Mouse (Mus musculus) 3134 (cell line): Measurements from ENCODE around the gene Kctd17.

Experiments used
- DNase-seq: peaks from one replicate; pipeline ENCODE4 v3.0.0-alpha.2; 2011; ENCODE audit warnings: low spot score; ENCODE audit not compliant: insufficient read length; ENCODE audit errors: extremely low read depth

Gene Kctd17

DNA sequence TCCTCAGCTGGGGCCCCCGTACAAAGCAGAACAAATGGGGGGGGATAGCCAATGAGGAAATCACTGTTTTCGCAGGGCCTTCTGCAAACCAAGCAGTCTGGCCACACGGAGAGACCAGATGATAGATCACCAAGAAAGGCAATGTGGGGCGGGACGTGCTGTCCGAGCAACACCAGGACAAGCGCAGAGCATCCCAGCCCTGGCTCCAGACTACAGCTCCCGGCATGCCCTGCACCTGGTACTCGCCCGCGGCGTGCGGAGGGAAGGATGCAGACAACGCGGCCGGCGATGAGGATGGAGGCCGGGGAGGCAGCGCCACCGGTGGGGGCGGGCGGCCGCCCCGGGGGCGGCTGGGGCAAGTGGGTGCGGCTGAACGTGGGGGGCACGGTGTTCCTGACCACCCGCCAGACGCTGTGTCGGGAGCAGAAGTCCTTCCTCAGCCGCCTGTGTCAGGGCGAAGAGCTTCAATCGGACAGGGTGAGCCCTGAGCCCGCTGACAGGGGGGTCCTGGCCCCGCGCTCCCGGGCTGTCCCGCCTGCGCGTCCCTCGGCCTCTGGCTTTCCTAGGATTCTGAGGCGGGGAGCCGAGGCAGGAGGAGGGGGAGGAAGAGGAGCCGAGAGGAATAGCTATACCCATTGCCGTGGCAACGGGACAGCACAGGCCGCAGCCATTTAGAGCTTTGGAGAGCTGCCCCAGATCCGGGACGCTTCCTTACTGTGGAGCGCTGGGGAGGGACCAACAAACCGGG lies at the start of gene Kctd17:
TSS of gene Kctd17 (plus strand) at position 174 of the 748 bp plus-strand sequence.
- DNase-seq: peak; percentile 79

DNA sequence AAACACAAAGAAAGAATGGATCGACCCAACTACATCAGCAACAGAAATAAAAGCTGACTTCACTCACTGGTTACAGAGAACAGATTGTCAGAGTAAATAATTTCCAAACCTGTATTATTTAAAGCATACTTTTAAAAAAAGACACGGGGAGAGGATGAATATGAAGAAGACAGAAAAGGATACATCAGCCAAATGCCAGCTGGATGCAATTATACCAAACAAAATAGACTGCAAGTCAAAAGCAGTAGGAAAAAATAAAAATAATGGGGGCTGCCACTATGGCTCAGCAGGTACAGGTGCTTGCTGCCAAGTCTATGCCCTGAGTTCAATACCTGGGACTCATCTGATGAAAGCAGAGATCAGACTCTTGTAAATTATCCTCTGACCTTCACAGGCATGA lies 48.2 kb upstream of the Kctd17 start:
- DNase-seq: no peak

DNA sequence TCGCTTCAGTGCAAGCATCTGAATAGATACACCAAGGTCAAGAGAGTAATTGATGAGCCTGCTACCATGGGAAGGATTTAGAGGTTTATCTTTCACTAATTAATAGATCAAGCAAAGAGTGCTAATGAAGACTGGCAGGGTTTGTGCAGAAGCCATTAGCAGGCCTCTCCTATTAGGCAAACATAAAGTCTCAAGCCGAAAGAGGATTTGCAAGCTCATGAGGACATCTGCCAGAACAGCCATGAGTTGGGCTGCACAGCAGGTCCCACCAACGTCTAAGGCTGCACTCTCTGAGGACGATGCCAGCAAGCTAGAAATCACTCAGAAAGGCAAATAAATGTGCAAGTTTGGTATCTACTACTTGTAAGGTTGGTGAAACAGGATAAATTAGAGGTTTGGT lies 47.6 kb upstream of the Kctd17 start:
- no peak for DNase-seq

DNA sequence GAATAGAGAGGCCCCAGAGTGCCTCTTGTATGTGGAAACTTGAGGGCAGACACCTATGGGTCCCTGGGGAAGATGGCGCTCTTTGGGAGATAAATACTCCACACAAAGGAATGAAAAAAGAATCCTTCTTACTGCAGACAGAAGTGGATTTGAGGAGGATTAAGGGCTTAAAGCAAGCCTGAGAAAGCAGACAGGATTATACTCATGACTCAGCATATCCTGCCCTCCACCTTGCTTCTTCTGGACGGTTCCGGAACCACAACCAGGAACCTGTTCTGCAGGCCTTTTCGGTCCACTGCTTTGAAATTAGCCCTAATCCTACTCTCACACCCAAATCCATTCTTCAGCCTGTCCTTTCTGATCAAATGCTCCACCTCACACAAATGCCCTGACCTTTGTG lies 46.2 kb upstream of the Kctd17 start:
- no peak for DNase-seq

DNA sequence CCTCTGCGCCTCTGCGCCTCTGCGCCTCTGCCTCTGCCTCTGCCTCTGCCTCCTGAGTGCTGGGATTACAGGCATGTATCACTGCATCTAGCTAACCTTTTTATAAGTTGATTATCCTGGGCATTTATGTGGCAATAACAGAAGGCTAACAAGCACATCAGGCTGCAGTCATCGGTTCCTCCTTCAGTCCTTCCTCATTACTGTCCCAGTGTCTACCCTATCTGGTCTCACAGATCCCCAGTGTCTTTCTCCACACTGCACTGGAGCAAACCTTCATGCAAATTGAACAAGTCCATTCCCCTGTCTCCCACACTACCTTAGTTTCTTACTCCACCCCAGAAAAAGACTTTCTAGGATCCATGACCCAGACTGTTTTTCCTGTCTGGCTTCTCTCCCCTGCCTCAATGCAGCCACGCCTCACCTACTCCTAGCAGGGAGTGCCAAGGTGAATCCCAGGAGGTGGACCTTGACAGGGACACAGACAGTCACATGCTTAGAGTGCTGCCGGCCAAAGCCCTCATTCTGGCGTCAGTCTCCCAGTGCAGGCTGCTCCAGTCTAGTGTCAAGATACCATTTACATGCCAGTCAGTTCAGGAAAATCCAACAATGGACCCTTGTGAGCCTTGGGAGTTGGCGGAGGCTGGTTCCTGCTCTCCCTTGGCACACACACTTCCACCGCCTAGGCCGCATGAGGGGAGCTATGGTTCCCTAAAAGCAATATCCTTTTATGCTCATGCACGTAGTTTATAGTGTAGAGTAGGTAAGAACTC lies 44.7 kb upstream of the Kctd17 start:
- no peak for DNase-seq

DNA sequence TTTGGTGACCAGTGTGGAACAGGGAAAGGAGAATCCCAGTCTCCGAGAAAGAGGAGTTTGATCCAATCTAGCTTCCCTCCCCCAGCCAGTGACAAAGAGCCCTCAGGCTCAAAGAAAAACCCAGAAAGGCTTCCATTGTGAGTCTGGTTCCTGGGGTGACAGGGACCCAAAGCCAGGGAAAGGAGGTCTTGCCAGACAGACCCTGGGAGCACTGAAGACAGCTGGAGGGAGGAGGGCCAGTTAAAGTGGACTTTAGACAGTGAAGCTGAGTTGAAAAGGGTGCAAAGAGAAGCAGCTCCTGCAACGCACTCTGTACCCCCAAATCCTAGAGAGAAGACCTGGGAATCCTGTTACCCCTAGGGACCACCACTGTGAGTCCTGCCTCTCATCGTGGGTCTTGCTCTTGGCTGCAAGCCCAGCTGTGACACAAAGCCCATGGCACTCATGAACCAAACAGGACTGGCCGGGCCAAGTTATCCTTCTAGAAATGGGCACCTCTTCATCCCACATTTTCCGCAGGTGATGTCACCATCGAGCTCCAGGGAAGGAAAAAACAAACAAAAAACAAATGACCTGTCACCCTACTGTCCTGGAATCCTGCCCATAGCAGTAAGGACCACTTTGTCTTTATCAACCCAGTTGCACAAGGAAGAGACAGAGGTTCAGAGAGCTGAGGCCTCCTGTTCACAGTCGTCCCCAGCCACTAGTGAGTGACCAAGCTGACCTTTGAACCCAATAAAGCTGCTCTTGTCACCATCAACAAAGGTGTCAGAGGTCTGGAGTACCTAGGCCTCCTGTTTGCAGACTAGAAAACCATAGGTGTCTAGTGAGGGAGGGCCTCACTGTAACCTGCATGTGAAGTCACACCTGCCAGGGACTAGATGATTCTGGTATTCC lies 43.9 kb upstream of the Kctd17 start:
- DNase-seq: no peak

DNA sequence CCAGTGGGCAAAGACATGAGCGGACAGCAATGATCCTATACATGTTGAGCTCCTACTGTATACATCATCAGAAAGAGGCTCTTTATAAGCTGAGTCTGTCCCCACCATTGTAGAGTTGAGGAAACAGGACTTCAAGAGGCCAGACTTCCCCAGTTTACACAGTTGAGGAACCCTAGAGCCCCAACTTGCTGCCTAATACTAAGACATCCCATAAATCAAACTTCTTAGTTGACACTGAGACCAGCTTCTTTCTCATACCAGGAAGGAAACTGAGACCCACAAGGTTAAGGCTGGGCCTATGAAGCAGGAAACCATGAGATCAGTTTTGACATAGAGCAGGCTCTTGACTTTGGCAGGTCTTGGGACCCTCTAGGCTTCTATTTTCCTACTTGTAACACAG lies 42.8 kb upstream of the Kctd17 start:
- DNase-seq: no peak

DNA sequence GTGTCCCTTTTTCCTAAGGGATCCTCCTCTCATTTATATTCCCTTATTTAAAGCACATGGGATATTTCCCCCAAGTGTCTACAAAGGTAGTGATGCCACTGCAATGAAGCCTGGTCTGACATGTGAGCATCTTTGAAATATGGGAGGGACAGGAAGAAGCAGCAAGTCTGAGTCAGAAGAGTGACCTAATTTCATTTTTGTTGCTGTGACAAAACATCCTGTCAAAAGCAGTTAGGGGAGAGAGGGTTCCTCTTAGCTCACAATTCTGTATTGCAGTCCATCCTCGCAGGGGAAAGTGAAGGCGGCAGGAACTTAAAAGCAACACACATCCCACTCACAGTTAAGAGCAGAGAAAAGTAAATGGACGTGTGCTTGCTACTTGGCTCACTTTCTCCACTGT lies 37.5 kb upstream of the Kctd17 start:
- no peak for DNase-seq

DNA sequence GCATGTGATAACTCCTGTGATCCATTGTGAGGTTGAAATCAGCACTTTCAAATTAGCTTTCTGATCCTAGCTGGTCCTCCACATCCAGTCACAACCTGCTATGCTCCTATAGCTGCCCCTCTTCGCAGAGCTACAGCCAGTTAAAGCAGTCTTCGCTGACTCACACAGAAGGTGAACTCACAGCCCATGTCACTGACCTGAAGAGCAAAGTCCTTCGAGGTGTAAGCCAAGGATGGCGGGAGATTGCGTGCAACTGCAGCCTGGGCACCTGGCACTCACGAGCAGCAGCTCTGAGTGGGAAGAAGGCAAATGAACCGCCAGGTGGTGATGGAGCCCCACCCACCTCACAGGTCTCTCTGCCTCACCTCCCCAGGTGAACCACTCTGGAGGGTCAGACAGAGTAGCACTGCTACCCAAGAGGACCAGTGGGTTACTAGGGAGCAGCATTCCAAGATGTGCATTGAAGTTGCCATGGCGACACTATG lies 32.8 kb upstream of the Kctd17 start, which contains the start of gene Tex33:
TSS of gene Tex33 (minus strand) at position 435 of the 485 bp plus-strand sequence.
- DNase-seq: no peak

DNA sequence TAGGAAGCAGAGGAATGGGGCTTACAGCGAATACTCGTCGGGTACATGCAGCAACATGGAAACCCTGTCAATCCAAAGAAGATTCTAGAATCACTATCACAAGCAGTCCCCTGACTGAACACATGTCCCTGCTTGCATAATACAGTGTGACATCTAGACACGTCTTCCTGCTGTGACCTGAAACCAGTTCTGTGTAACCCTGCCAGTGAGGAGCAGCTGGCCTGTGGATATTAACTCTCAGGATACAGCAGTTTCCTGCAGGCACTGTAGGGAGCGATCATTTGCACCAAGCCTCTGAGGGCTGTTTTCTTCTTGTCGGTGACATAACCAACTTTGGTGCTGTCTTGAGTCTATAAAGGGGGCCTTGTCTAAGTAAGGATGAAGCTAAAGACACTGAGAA lies 27.0 kb upstream of the Kctd17 start:
- no peak for DNase-seq

DNA sequence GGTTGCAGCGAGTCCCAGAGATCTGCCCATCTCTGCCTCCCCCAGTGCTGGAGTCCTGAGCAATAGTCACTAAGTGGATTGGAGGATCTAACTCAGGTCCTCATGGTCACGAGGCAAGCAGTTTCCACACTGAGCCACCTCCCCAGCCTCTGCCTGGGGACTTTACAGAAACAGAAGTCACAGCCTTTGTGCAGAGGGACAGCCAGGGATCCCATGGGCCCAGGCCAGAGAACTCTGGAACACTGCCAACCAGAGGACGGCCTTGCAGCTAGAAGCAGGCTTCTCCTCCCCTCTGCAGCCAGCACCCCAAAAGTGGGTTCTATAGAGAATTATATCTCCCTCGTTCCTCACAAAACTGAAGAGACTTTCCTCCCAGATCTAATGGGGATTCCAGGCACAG lies 26.4 kb upstream of the Kctd17 start:
- DNase-seq: no peak

DNA sequence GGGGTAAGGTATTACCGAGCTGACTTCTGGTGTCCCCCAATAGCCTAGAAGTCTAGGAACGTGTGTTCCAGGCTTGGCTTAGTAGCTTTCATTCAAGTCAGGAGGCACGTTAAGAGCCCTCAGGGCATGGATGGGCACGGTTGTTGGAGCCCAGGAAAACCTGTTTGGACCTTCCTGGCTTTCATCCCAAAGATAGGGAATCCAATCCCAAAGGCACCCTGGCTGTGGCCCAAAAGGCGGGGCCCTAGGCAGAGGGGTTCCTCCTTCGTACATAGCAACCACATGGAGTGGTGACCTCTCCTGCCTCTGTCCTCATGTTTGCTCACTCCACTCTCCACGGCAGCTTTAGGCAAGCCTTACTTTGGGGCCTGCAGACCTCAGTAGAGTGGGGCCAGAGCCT lies 25.9 kb upstream of the Kctd17 start:
- no peak for DNase-seq

DNA sequence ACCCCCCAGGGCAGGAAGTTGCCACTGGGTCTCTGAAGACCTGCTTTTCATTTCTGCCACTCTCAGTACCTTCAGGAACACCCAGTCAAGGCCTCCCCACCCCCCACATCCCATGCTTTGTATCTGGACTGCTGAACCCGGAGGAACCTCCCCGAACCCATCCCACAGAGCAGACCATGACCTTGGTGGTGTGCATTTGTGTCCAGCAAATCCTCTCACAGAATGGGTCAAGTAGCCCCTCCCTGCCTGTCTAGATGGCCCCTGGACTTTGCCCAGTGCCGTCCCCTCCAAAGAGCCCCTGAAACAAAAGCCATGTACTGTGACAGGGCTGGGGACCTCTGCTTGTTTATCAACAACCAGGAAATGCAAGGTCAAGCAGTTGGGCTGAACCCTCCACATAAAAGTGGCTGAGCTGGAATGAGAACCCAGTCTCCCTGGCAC lies 25.0 kb upstream of the Kctd17 start:
- DNase-seq: no peak

DNA sequence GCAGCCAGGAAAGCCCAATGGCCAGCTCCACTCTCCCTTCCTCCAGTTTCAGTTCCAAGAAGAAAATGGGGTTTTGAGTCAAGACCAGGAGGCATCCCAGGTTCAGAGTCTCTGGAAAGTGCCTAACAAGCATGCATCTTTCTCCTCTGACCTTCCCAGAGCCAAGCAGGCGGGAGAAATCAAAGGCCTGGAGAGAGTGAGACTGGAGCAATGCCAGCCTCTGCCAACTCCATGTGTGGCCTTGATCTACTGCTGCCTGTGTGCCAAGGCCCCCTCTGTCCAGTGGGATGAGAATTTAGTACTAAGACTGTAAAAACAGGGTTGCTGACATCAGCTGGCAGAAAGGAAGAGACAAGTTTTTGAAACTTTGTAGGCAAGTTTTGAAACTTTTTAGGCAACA lies 24.5 kb upstream of the Kctd17 start:
- DNase-seq: no peak

DNA sequence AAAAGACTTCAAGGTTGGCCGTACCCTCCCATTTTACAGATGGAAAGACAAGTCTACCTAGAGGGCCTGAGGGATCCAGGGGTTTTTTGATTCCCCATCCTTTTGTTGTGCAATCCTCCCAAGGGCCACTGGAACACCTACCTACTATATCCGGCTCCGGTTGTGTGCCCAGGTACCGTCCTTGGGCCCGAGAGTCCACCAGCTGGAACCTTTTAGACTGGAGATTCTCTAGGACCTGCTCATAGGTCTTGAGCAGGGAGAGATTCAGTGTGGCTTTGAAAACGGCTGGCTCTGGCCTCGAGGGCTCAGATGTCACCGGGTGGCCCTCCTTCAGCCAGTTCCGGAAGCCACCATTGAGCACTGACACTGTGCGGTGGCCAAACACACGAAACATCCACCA lies 23.3 kb upstream of the Kctd17 start:
- DNase-seq: no peak

DNA sequence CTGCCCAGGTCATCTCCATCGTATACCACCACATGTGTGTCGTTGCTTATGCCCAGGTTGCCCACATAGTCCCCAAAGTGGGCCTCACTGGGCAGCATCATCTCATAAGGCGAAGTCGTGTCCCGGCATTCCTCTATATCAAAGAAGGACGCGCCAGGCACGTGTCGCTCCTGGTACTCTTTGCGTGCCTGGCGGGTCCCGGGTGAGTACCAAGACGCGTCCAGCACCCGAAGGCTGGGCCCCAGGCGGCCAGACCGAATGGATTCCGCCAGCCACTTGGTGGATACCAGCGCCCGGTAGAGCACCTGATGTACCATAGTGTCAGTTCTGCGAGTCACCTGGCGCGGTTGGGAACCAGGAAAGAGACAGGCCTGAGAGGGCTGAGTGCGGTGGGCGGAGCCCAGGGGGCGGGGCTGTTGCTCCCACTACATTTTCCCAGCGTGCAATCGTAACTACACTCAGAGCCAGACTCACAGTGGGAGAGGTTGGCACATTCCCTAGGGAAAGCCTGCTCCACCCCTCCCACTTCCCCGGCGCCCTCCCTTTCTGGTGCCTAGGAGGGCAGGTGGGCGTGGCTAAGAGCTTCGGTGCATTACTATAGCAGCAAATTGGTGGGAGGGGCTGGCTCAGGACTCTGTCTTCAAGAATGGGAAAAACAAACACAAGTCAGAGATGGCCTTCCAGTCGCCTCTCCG lies 22.7 kb upstream of the Kctd17 start, which contains the start of gene Tst:
TSS of gene Tst (minus strand) at position 391 of the 695 bp plus-strand sequence.
- DNase-seq: peak; percentile 94

DNA sequence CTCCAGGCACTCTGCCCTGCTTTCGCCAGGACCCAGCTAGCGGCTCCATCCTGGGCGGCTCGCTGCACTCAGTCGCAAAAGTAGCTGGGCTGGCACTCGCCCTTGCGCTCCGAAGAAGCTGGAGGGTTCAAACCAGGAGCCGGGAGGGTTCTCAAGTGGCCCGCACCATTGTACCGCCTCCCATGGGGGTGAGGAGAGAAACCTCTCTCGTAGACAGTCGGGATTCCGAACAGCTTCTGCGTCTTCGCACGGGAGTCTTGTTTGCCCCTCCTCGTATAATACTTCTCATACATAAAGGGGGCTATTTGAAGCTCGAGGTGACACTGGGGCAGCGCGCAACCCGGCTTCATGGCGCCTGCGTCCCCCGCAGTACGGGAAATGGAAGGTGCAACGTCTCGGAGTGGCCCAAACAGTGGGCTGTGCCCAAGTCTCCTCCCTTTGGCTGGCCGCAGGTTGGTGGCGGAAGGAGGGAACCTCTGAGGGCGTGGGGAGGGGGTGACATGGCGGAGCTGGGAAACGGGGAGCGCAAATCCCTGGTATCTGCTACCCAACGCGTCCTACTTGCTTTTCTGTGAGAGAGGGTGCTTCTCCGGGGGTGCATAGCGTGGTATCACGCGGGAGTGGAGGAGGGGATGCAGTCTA lies 21.9 kb upstream of the Kctd17 start, which contains the start of gene Mpst:
TSS of gene Mpst (plus strand) at position 124 of the 642 bp plus-strand sequence.
- DNase-seq: peak; percentile 88

DNA sequence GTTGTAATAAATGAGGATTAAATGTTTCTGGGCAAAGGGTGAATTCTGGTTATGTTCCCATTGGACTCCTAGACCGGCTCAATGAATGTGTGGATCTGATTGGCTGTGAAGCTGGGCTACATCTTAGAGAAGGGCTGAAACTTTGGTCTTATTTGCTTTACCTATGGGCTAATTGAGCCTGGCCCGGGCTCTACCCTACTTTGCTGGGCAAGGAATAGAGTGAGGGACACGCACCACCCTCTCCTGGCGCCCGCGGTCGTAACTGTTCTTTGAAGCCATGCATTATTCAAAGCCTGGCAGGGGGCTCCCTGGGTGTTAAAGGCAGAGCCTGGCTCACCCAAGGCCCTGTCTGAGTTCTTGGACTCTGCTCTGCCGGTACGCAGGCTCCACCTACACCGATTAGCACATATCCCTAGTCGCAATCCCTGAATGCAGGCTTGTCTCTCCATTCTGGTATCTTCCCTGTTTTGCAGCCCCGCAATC lies 18.8 kb upstream of the Kctd17 start:
- DNase-seq: no peak

DNA sequence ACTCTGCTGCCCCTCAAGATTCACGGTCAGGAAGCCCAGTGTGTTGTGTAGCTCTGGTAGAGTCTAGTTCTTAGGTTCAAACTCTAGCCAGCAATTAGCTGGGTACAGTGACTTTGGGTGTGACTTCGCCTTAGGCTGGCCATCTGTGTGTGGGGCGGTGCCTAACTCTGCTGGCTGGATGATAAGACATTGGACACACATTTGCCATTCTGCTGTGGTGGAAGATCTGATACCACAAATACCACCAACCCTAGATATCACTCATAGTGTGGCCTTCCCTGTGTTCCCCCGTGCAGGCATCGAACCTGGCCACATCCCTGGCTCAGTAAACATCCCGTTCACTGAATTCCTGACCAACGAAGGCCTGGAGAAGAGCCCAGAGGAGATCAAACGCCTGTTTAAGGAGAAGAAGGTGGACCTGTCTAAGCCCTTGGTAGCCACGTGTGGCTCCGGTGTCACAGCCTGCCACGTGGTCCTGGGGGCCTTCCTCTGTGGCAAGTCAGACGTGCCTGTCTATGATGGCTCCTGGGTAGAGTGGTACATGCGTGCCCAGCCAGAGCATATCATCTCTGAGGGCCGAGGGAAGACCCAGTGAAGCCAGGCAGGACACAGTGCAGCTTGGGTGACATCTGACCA lies 15.2 kb upstream of the Kctd17 start:
- no peak for DNase-seq
